Comparison of ENCODE assay signal across 10 mouse cellular contexts in genomic region chr13:19158484-19158883, GRCm38 (mm10).
DNase-seq lines count a peak whose midpoint lies in the region; ATAC-seq and TF ChIP-seq lines count a peak whose summit lies in the region.
"Had no signal": no experiment of that assay in that cellular context is flagged by ENCODE, and none has a peak within 500 bp of the region (broad histone marks: within the 10 kb centered on the region; RNA-seq: fewer than 3 reads in every experiment).

No protein-coding gene starts in this region.

- no peak overlapping the region for H3K27ac ChIP-seq in hindbrain, embryonic 14.5 days
- no peak overlapping the region for H3K27ac ChIP-seq in hindbrain, embryonic 13.5 days
- no peak overlapping the region for H3K27ac ChIP-seq in cortical plate, adult 2 months (ENCODE audit: insufficient read depth, low read length)
- H3K27ac ChIP-seq in lung, embryonic 14.5 days (ENCODE audit: low read depth) = no peak overlapping the region
- H3K27ac ChIP-seq: embryonic facial prominence, embryonic 12.5 days; limb, embryonic 13.5 days had no signal

- peak; percentile 68 for DNase-seq in hindbrain, embryonic 14.5 days (ENCODE audit: low spot score)
- DNase-seq in A20 (ENCODE audit: low read depth, low spot score) (peak; percentile 23), NIH3T3 (ENCODE audit: low read depth) (peak; percentile 62)
- peak; percentile 42 for DNase-seq in hindlimb bud, embryonic 11.5 days (ENCODE audit: extremely low spot score, low read depth, low spot score)
- peak; percentile 78 for DNase-seq in lung, embryonic 14.5 days
- DNase-seq in thymus, postnatal 0 days (ENCODE audit: low spot score) = peak; percentile 56

- TF ChIP-seq CTCF in cortical plate, adult 2 months (IDR thresholded peaks at IDR 0.05; ENCODE audit: extremely low read depth, insufficient read depth, low read length) = peak; percentile 48; the same call in 1 of the 2 replicates
- TF ChIP-seq CTCF in lung, embryonic 14.5 days (IDR thresholded peaks at IDR 0.05; ENCODE audit: low read depth) = peak; percentile 80

- TF ChIP-seq POLR2A in cortical plate, adult 2 months (IDR thresholded peaks at IDR 0.05; ENCODE audit: extremely low read depth, insufficient read depth, low read length) = no peak

- no peak overlapping the region for H3K4me2 ChIP-seq in hindbrain, embryonic 14.5 days (replicated peaks)
- H3K4me2 ChIP-seq in hindbrain, embryonic 13.5 days = no peak overlapping the region
- H3K4me2 ChIP-seq in lung, embryonic 14.5 days = no peak overlapping the region
- H3K4me2 ChIP-seq: embryonic facial prominence, embryonic 12.5 days; limb, embryonic 13.5 days had no signal

- no peak for ATAC-seq in hindbrain, embryonic 14.5 days (ENCODE audit: low FRiP score)
- ATAC-seq in hindbrain, embryonic 13.5 days (ENCODE audit: low FRiP score) = no peak
- ATAC-seq in lung, embryonic 14.5 days (ENCODE audit: insufficient read depth) = no peak

- no peak overlapping the region for H3K4me3 ChIP-seq in hindbrain, embryonic 14.5 days (replicated peaks; ENCODE audit: low read length)
- H3K4me3 ChIP-seq in hindbrain, embryonic 13.5 days = no peak overlapping the region
- H3K4me3 ChIP-seq in cortical plate, adult 2 months (ENCODE audit: insufficient read depth, low read length) = no peak overlapping the region
- H3K4me3 ChIP-seq in lung, embryonic 14.5 days (ENCODE audit: low read depth, low read length) = no peak overlapping the region
- H3K4me3 ChIP-seq: embryonic facial prominence, embryonic 12.5 days; limb, embryonic 13.5 days had no signal

- 36% methylated on average over 4 of the region's 4 CpGs for WGBS in hindbrain, embryonic 14.5 days
- 35% methylated on average over 4 of the region's 4 CpGs for WGBS in hindbrain, embryonic 13.5 days
- 27% methylated on average over 4 of the region's 4 CpGs for WGBS in lung, embryonic 14.5 days

- no peaks in the 10 kb centered on the region for H3K9me3 ChIP-seq in hindbrain, embryonic 14.5 days (ENCODE audit: control insufficient read depth, low read length)
- no peaks in the 10 kb centered on the region for H3K9me3 ChIP-seq in hindbrain, embryonic 13.5 days
- H3K9me3 ChIP-seq in lung, embryonic 14.5 days (ENCODE audit: low read depth, low read length) = no peaks in the 10 kb centered on the region
- H3K9me3 ChIP-seq: embryonic facial prominence, embryonic 12.5 days; limb, embryonic 13.5 days had no signal

- H3K27me3 ChIP-seq in hindbrain, embryonic 14.5 days (ENCODE audit: control insufficient read depth, insufficient read depth, low read length) = no peaks in the 10 kb centered on the region
- H3K27me3 ChIP-seq in hindbrain, embryonic 13.5 days = no peaks in the 10 kb centered on the region
- H3K27me3 ChIP-seq in lung, embryonic 14.5 days (ENCODE audit: insufficient read depth, low read length) = no peaks in the 10 kb centered on the region
- H3K27me3 ChIP-seq: embryonic facial prominence, embryonic 12.5 days; limb, embryonic 13.5 days had no signal

- no peaks in the 10 kb centered on the region for H3K36me3 ChIP-seq in hindbrain, embryonic 14.5 days (replicated peaks; ENCODE audit: control insufficient read depth, insufficient read depth)
- H3K36me3 ChIP-seq in hindbrain, embryonic 13.5 days = no peaks in the 10 kb centered on the region
- no peaks in the 10 kb centered on the region for H3K36me3 ChIP-seq in lung, embryonic 14.5 days (ENCODE audit: insufficient read depth)
- H3K36me3 ChIP-seq: embryonic facial prominence, embryonic 12.5 days; limb, embryonic 13.5 days had no signal

- no peak overlapping the region for H3K9ac ChIP-seq in hindbrain, embryonic 14.5 days
- no peak overlapping the region for H3K9ac ChIP-seq in hindbrain, embryonic 13.5 days
- no peak overlapping the region for H3K9ac ChIP-seq in lung, embryonic 14.5 days
- H3K9ac ChIP-seq: embryonic facial prominence, embryonic 12.5 days; limb, embryonic 13.5 days had no signal

- H3K4me1 ChIP-seq in hindbrain, embryonic 14.5 days (replicated peaks; ENCODE audit: control insufficient read depth, insufficient read depth, low read length) = no peaks in the 10 kb centered on the region
- H3K4me1 ChIP-seq in hindbrain, embryonic 13.5 days (replicated peaks) = 0 out of 2 replicates have a peak, but pooled peaks cover 7% of the 10 kb centered on the region
- H3K4me1 ChIP-seq in cortical plate, adult 2 months (ENCODE audit: control insufficient read depth, insufficient read depth, low read length) = no peaks in the 10 kb centered on the region
- H3K4me1 ChIP-seq in lung, embryonic 14.5 days (ENCODE audit: insufficient read depth) = no peaks in the 10 kb centered on the region
- H3K4me1 ChIP-seq: embryonic facial prominence, embryonic 12.5 days; limb, embryonic 13.5 days had no signal

Comparison
In these comparisons a context has a peak if more than half of its experiments do, and no peak if none do; other contexts are left out.
1. DNase-seq: peak in every context shown above with its lines; median percentile 78 in lung, embryonic 14.5 days; 68 in hindbrain, embryonic 14.5 days; 62 in NIH3T3; 56 in thymus, postnatal 0 days; 42 in hindlimb bud, embryonic 11.5 days; 23 in A20.